Mouse (Mus musculus) midbrain, embryonic 15.5 days (tissue): ENCODE data around the gene Gas7. TPM values are rescaled to one million over a fixed set of nuclear protein-coding genes. Genes with fewer than 3 reads are reported as not detected.

Experiments
- ATAC-seq: fragments of 200-750 bp; cut with Nextera tagmentation; replicated peaks from 2 replicates; pipeline ENCODE4 v1.8.0; 2017; ENCODE audit warnings: moderate TSS enrichment
- H3K27ac ChIP-seq: fragments of 300-500 bp; sonication (generic); 2 replicates; pipeline ENCODE4 v1.5.1; 2015; ENCODE audit warnings: mild to moderate bottlenecking, inconsistent platforms
- H3K27me3 ChIP-seq: fragments of 300-500 bp; sonication (generic); replicated peaks from 2 replicates; pipeline ENCODE4 v1.6.1; 2015; ENCODE audit warnings: inconsistent platforms
- H3K36me3 ChIP-seq: fragments of 300-500 bp; sonication (generic); replicated peaks from 2 replicates; pipeline ENCODE4 v1.6.1; 2015; ENCODE audit warnings: inconsistent platforms
- H3K4me1 ChIP-seq: fragments of 300-500 bp; sonication (generic); 2 replicates; pipeline ENCODE4 v1.6.1; 2015; ENCODE audit warnings: inconsistent platforms
- H3K4me2 ChIP-seq: fragments of 300-500 bp; sonication (generic); 2 replicates; pipeline ENCODE4 v1.6.1; 2015; ENCODE audit warnings: inconsistent platforms, mild to moderate bottlenecking, moderate library complexity
- H3K4me3 ChIP-seq: fragments of 300-500 bp; sonication (generic); 2 replicates; pipeline ENCODE4 v1.5.1; 2015; ENCODE audit warnings: mild to moderate bottlenecking, inconsistent platforms
- H3K9ac ChIP-seq: fragments of 300-500 bp; sonication (generic); 2 replicates; pipeline ENCODE4 v1.6.1; 2015; ENCODE audit warnings: mild to moderate bottlenecking, inconsistent platforms
- H3K9me3 ChIP-seq: fragments of 300-500 bp; sonication (generic); 2 replicates; pipeline ENCODE4 v1.6.1; 2016; ENCODE audit warnings: inconsistent platforms
- WGBS: fragments of 180-500 bp; shearing (Covaris S2); methylation state at CpG from one replicate; pipeline ENCODE4 v1.1.7; 2015; ENCODE audit warnings: mixed read lengths; 5-methylcytosine and 5-hydroxymethylcytosine counted together
- polyA plus RNA-seq: library from polyadenylated mRNA; unstranded; fragments of >200 nt; fragmentation: Nextera tagmentation; extraction: Ambion mirVana; gene quantifications from 2 replicates; pipeline ENCODE4 v1.2.1, GENCODE M21; 2015

Gene Gas7
- polyA plus RNA-seq, 1 experiment from 2014 or later: 36.1 TPM

DNA sequence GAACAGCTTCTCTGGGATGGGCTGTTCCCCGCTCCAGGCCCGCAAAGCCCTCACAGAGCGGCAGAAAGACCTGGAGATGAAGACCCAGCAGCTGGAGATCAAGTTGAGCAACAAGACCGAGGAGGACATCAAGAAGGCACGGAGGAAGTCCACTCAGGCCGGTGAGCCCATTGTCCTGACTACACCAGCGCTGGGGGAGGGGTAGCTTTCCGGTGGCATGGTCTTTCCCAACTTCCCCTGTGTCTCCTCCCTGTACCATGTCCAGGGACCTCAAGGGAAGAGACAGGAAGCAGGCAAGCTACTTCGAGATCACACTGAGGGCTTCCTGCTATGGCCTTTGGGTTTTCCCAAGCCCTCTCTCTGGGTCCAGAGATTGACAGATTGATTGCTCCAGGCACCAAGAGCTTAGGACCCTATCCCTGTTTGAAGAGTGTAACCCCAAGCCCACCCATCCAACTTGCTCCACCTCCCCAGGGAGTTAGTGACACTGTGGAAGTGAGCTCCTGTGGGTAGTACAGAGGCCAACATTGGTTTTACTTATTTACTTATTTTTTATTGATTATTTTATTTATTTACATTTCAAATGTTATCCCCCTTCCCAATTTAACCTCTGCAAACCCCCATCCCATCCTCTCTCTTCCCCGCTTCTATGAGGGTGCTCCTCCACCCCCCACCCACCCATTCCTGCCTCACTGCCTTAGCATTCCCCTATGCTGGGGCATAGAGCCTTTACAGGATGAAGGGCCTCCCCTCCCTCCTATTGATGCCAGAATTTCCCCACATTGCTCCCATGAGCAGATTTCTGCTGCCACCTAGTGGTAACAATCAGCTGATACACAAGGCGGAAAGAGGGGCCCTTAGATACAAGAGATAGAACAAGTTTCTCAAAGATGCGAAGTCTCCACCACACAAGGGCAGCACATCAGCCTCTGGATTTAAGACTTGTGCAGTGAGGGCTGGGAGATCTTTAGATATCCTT is 220.6 kb downstream of the Gas7 start:
- 58% methylated on average over 12 of the region's 12 CpGs for WGBS

DNA sequence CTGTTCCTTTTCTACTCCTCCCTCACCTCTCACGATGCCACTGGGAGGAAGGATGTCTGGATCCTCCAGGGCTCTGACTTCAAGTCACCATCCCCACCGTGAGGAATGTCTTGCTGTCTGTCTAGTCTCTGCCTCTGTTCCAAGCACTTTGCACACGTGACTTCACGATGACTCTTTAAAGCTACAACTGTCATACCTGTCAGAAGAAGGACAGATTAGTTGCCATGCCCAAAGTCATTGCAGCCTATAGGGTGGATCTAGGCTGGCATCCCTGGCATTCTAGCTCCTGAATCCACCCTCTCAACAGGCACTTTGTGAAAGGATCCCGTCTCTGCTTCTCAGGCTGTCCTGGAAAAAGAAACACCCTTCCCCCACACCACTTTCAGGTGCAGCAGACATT is 224.1 kb downstream of the Gas7 start:
- H3K9me3 ChIP-seq: no peaks in the 10 kb centered on the region
- WGBS: 75% methylated on average over 5 of the region's 5 CpGs
- ATAC-seq: no peak
- no peak overlapping the region for H3K4me2 ChIP-seq
- no peaks in the 10 kb centered on the region for H3K27me3 ChIP-seq
- H3K4me1 ChIP-seq: no peaks in the 10 kb centered on the region
- H3K27ac ChIP-seq: no peak overlapping the region
- no peak overlapping the region for H3K4me3 ChIP-seq
- no peaks in the 10 kb centered on the region for H3K36me3 ChIP-seq
- H3K9ac ChIP-seq: no peak overlapping the region

More for the DNA sequence above, 220.6 kb downstream of the Gas7 start:
- Histone ChIP-seq H3K9me3 (no peaks in the 10 kb centered on the region), H3K4me1 (no peaks in the 10 kb centered on the region), H3K27ac (no peak overlapping the region), H3K4me2 (no peak overlapping the region), H3K27me3 (no peaks in the 10 kb centered on the region), H3K36me3 (no peaks in the 10 kb centered on the region), H3K9ac (no peak overlapping the region), H3K4me3 (no peak overlapping the region)
- ATAC-seq: peak; percentile 81

DNA sequence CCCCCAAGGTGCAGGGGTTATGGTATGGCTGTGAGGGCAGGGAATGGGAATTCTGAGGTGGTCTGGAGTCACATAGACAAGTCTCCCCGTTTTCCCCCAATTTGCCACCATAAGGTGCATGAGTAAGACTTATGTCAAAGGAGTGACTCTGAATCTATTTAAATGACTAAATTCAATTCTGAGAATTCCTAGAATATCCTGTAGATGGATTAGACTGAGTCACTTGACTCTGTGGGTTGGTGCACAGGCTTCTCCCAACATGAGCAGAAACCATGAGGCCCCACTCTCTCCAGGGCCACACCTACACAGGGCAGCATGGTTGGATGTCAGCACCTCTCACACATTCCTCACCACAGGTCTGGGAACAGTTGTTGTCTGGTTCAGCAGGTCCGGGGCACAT is 224.7 kb downstream of the Gas7 start:
- WGBS: 93% methylated on average over 2 of the region's 2 CpGs
- ATAC-seq: no peak

DNA sequence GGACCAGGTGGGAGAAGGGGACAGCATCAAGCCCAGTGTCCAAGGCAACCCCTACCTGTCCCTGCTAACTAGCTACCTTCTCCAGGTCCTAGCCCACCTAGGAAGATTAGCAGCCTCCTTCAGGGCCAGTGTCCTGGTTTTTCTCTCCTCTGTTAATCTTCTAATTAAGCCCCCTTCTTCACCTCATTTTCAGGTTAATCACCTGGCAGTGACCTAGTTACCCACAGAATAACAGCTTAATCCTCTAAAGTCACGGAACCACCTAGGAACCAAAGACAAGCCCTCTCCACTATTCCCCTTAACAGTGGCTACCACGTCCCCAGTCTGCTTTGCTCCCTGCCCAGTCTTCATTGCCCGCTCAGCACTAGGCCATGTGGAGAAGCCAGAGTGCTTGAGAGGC is 226.6 kb downstream of the Gas7 start:
- Histone ChIP-seq H3K27me3 (no peaks in the 10 kb centered on the region), H3K4me3 (no peak overlapping the region), H3K36me3 (no peaks in the 10 kb centered on the region), H3K9ac (no peak overlapping the region), H3K4me1 (peaks cover 6% of the 10 kb centered on the region; the same call in 1 of the 2 replicates), H3K9me3 (no peaks in the 10 kb centered on the region), H3K4me2 (no peak overlapping the region), H3K27ac (no peak overlapping the region)
- ATAC-seq: no peak
- WGBS: 75% methylated on average over 3 of the region's 3 CpGs

More for the DNA sequence above, 224.7 kb downstream of the Gas7 start:
- Histone ChIP-seq H3K9me3 (no peaks in the 10 kb centered on the region), H3K4me1 (no peaks in the 10 kb centered on the region), H3K36me3 (no peaks in the 10 kb centered on the region), H3K9ac (no peak overlapping the region), H3K27ac (no peak overlapping the region), H3K4me2 (no peak overlapping the region), H3K27me3 (no peaks in the 10 kb centered on the region), H3K4me3 (no peak overlapping the region)

DNA sequence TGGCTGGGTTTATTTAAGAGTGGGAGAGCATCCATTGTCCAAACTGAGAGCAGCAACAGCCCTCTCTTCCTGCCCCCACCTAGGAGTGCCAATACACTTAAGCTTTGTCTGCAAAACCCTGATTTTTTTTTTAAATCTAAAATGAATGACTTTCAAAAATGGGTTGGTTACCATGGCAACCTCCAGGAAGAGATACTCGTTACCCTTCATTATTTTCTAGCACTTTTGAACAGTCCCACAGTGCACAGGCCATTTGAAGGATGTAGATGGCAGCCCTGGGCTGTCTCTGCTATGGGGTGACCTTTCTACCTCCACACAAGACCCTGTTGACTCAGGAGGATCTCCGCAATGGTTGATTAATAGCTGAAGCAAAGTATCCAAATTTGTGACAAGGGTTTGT is 230.9 kb downstream of the Gas7 start:
- Histone ChIP-seq H3K9me3 (no peaks in the 10 kb centered on the region), H3K36me3 (no peaks in the 10 kb centered on the region), H3K4me2 (no peak overlapping the region), H3K4me3 (no peak overlapping the region), H3K27me3 (no peaks in the 10 kb centered on the region), H3K9ac (no peak overlapping the region), H3K4me1 (peaks cover 6% of the 10 kb centered on the region; the same call in 1 of the 2 replicates), H3K27ac (peak overlapping the region; percentile 67)
- ATAC-seq: no peak
- WGBS: 56% methylated on average over 2 of the region's 2 CpGs

DNA sequence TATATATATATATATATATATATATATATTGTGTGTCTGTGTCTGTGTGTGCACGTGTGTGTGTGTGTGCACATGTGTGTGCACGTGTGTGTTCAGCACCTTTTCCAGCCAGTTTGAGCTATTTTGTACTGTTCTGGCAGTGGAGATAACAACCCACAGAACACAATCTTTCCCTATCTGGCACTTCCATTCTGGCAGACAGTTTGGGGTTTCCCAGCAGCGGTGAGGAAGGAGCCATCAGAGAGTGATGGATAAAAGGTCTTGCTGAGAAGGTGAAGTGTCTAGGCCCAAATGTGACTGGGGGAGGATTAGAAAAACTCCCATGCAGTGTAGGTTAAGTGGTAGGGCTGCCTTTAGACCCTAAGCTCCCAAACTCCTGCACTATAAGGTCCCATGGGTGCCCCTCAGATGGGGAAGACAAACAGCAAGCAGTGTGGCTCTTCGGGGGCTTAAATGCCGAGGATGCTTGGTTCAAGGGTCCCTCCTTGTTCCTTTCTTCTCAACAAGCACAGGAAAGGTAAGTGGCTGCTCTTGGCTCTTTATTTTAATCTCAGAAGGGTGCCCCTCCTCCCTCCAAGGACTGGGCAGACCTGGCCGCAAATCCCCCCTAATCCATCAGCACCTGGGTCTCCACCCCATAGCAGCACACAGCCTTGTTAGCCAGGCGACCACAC is 239.6 kb downstream of the Gas7 start, which contains the start of gene Rcvrn:
Gene Rcvrn, plus strand, starts transcription at position 624 of the 674 bp plus-strand sequence.
- WGBS: 69% methylated on average over 7 of the region's 7 CpGs

DNA sequence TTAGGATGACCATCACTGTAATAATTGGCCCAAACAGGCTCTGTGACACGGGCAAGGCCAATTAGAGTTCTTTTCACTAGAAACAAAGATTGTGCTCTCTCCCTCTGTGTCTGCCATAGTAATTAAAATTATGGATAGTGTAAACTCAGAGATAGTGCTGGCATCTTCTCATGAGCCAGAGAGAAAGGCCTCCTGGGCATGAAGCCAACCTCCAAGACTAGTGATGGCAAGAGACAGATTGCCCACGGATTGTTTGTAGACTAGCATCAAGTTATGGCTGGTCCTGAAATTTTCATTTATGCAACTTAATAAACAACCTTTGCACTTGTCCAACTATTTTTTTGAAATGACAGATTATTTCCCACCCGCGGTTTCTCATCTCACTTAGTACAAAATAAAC is 257.7 kb downstream of the Gas7 start:
- Histone ChIP-seq H3K27ac (no peak overlapping the region), H3K27me3 (no peaks in the 10 kb centered on the region), H3K36me3 (no peaks in the 10 kb centered on the region), H3K4me1 (no peaks in the 10 kb centered on the region), H3K4me3 (no peak overlapping the region), H3K9me3 (no peaks in the 10 kb centered on the region), H3K4me2 (no peak overlapping the region), H3K9ac (no peak overlapping the region)
- WGBS: 88% methylated on average over 4 of the region's 4 CpGs
- ATAC-seq: no peak

More for the DNA sequence above, 239.6 kb downstream of the Gas7 start, which contains the start of gene Rcvrn:
- Histone ChIP-seq H3K27me3 (no peaks in the 10 kb centered on the region), H3K4me3 (no peak within 1 kb of the TSS), H3K27ac (no peak within 1 kb of the TSS), H3K4me2 (no peak within 1 kb of the TSS), H3K9ac (no peak within 1 kb of the TSS), H3K36me3 (no peaks in the 10 kb centered on the region), H3K4me1 (no peaks in the 10 kb centered on the region), H3K9me3 (no peaks in the 10 kb centered on the region)
- ATAC-seq: no peak

DNA sequence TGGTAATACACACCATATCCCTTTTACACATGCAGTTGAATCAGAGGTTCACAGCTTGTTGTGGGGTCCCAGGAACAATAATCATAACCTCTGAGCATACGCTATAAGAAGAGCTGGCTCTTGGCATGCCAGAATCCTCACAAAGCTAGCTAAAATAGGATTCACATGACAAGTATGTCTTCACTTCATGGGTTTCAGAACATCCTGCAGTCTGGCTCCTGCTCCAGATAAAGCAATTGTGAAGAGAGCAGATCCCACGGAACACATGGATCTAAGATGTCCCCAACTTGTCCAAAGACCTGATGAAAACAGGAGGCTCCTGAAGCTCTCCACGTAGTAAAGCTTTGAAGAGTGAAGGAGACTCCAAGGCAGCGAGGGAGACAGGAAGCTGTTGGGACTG is 260.1 kb downstream of the Gas7 start:
- no peaks in the 10 kb centered on the region for H3K27me3 ChIP-seq
- ATAC-seq: no peak
- no peaks in the 10 kb centered on the region for H3K4me1 ChIP-seq
- no peaks in the 10 kb centered on the region for H3K36me3 ChIP-seq
- no peak overlapping the region for H3K4me2 ChIP-seq
- no peak overlapping the region for H3K9ac ChIP-seq
- H3K27ac ChIP-seq: no peak overlapping the region
- H3K9me3 ChIP-seq: no peaks in the 10 kb centered on the region
- no peak overlapping the region for H3K4me3 ChIP-seq
- 93% methylated on average over 4 of the region's 4 CpGs for WGBS

DNA sequence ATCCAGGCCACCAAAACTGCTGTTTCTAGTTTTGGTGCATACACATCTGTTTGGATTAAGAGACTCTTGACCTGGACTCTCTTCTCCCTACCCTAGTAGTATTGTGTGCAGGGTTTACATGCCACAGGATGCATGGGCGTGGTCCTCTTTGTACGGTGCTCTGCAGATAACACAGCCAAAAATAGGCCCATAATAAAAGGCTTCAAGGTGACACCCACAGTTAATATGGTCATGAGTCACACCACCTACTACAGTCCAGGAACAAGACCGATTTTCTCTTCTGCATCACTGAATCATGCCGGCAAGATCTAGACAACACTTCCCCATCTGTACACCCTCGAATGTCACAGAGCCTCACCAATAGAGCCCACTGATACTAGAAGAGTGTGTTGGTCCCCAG is 266.2 kb downstream of the Gas7 start:
- no peak for ATAC-seq
- no peaks in the 10 kb centered on the region for H3K36me3 ChIP-seq
- no peak overlapping the region for H3K27ac ChIP-seq
- 94% methylated on average over 5 of the region's 5 CpGs for WGBS
- H3K9me3 ChIP-seq: no peaks in the 10 kb centered on the region
- H3K4me1 ChIP-seq: no peaks in the 10 kb centered on the region
- H3K27me3 ChIP-seq: no peaks in the 10 kb centered on the region
- H3K9ac ChIP-seq: no peak overlapping the region
- H3K4me2 ChIP-seq: no peak overlapping the region
- no peak overlapping the region for H3K4me3 ChIP-seq

DNA sequence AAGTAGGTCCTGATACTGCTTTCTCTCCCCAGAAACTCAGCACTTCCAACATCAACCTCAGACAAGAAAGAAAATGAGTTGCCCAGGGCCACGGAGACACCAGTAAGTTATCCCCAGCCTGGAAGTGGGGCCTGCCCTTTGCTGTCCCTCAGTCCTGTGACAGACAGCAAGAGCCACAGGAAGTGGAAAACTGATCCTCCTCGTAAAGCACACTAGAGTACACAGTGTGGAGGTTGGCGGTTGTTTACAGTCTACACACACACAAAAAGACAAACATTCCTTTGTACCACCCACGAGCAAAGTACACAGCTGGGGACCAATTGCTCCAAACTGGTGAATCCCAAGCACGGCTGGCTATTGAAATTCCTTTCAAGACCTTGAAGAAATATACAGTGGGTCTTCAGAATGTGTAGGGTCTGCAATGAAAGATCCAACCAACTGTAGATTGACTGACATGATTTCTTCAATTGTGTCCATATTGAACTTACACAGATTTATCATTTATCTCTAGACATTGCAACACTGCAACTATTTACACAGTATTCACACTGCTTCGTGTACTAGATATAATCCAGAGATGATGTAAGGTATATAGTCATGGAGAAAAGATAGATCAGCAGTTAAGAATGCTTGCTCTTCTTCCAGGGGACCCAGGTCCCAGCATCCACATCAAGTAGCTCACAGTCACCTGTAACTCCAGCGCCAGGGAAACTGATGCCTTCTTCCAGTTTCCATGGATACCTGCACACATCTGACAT is 267.3 kb downstream of the Gas7 start:
- H3K4me2 ChIP-seq: no peak overlapping the region
- H3K4me3 ChIP-seq: no peak overlapping the region
- no peaks in the 10 kb centered on the region for H3K27me3 ChIP-seq
- no peaks in the 10 kb centered on the region for H3K4me1 ChIP-seq
- no peak overlapping the region for H3K9ac ChIP-seq
- 68% methylated on average over 7 of the region's 7 CpGs for WGBS
- H3K36me3 ChIP-seq: no peaks in the 10 kb centered on the region
- H3K9me3 ChIP-seq: no peaks in the 10 kb centered on the region
- H3K27ac ChIP-seq: no peak overlapping the region
- no peak for ATAC-seq

DNA sequence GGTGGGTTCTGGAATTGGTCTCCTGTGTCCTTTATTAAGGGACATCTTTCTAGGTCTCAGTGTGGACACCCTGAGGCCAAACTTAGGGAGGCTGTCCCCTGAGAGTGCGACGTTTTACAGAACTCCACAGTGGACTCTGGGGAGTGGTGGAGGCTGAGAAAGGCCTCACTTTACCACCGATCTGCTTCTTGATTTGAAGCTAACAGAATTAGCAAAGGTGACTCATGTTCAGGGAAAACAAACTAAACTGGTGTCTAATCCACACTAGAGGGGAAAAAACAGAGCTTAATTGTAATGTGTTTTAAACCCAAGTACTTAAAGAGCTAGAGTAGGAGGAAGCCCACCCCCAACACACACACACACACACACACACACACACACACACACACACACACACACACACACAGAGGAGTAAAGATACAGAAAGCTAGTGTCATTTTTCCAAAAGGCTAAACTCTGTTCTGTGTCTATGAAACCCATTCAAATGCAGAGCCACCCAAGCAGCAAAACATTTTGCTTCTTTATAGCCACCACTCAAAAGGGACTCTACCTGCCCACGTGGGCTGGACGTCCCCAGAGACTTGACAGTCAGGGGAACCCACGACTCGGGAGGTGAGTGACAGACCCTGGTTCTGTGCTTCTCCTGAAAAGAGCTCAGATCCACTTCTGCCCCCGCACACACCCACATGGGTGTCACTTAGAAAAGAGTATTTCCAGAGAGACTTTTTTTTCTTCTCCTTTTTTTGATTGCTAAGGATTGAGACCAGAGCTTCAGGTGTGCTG is 268.2 kb downstream of the Gas7 start:
- Histone ChIP-seq H3K4me2 (no peak overlapping the region), H3K36me3 (no peaks in the 10 kb centered on the region), H3K9ac (no peak overlapping the region), H3K4me1 (no peaks in the 10 kb centered on the region), H3K27me3 (no peaks in the 10 kb centered on the region), H3K27ac (no peak overlapping the region), H3K9me3 (no peaks in the 10 kb centered on the region), H3K4me3 (no peak overlapping the region)
- 81% methylated on average over 8 of the region's 8 CpGs for WGBS
- no peak for ATAC-seq
